Mouse (Mus musculus) lung, embryonic 14.5 days (tissue): ENCODE data around the gene U2af1l4. TPM values are rescaled to one million over a fixed set of nuclear protein-coding genes. Genes with fewer than 3 reads are reported as not detected.
A peak's percentile ranks its signal among the peaks of the same experiment; 100 is the strongest.

Source experiments
- ATAC-seq: fragments of 200-750 bp; cut with Nextera tagmentation; 2 replicates; pipeline ENCODE4 v1.8.0; 2017; ENCODE audit warnings: mild to moderate bottlenecking, moderate TSS enrichment, moderate library complexity; ENCODE audit not compliant: insufficient read depth
- DNase-seq: peaks from one replicate; pipeline ENCODE4 v3.0.0-alpha.2; 2015
- H3K27ac ChIP-seq: fragments of 300-500 bp; sonication (generic); 2 replicates; pipeline ENCODE4 v1.5.1; 2014; ENCODE audit warnings: low read depth, mild to moderate bottlenecking, moderate library complexity
- H3K27me3 ChIP-seq: fragments of 300-500 bp; sonication (generic); 2 replicates; pipeline ENCODE4 v1.6.1; 2014; ENCODE audit warnings: low read length, control low read depth; ENCODE audit not compliant: insufficient read depth
- H3K36me3 ChIP-seq: fragments of 300-500 bp; sonication (generic); 2 replicates; pipeline ENCODE4 v1.6.1; 2014; ENCODE audit warnings: control low read depth; ENCODE audit not compliant: insufficient read depth
- H3K4me1 ChIP-seq: fragments of 300-500 bp; sonication (generic); 2 replicates; pipeline ENCODE4 v1.6.1; 2014; ENCODE audit warnings: antibody characterized with exemption, control low read depth; ENCODE audit not compliant: insufficient read depth
- H3K4me2 ChIP-seq: fragments of 300-500 bp; sonication (generic); 2 replicates; pipeline ENCODE4 v1.6.1; 2014; ENCODE audit warnings: mild to moderate bottlenecking
- H3K4me3 ChIP-seq: fragments of 300-500 bp; sonication (generic); 2 replicates; pipeline ENCODE4 v1.5.1; 2014; ENCODE audit warnings: low read depth, low read length
- H3K9ac ChIP-seq: fragments of 300-500 bp; sonication (generic); 2 replicates; pipeline ENCODE4 v1.6.1; 2014
- H3K9me3 ChIP-seq: fragments of 300-500 bp; sonication (generic); 2 replicates; pipeline ENCODE4 v1.6.1; 2016; ENCODE audit warnings: low read depth, low read length, control low read depth
- CTCF ChIP-seq: IDR thresholded peaks from 2 replicates; pipeline ENCODE4 v1.5.1; 2016; ENCODE audit warnings: antibody characterized with exemption, low read depth
- WGBS: fragments of 180-500 bp; shearing (Covaris S2); extraction: QIAGEN DNeasy Blood & Tissue Kit; methylation state at CpG from one replicate; pipeline ENCODE4 v1.1.7; 2014; 5-methylcytosine and 5-hydroxymethylcytosine counted together
- polyA plus RNA-seq: library from polyadenylated mRNA; unstranded; fragments of >200 nt; fragmentation: Nextera tagmentation; extraction: Ambion mirVana; gene quantifications from 2 replicates; pipeline ENCODE4 v1.2.1, GENCODE M21; 2014

The U2af1l4 gene
- polyA plus RNA-seq, 1 experiment from 2014 or later: 120 TPM

DNA sequence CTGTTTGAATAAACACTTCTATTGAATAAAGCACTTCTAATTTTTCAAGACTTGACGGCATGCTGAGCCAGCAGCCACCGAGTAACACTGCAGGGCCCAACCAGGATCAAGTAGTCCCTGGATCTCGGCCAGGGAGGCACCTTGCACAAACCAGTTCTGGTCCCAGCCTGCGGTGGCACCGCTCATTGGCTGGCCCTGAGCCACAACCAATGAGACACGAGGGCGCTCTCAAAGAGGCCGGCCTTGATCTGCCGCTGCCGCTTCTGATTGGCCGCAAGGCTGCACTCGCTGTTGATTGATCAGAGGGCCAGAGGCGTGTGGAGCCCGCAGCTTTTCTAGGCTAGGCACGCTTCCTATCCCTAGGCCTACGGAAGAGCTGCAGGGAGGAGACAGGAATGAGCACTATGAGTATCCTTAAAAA, 36.8 kb downstream of the U2af1l4 start:
- DNase-seq (peak; percentile 97), ATAC-seq (peak; percentile 95)
- Histone ChIP-seq H3K9ac (no peak overlapping the region), H3K27ac (peak overlapping the region; percentile 88), H3K4me2 (peak overlapping the region; percentile 43), H3K9me3 (no peaks in the 10 kb centered on the region), H3K4me1 (no peaks in the 10 kb centered on the region; the same call in 1 of the 2 replicates), H3K36me3 (no peaks in the 10 kb centered on the region), H3K4me3 (no peak overlapping the region), H3K27me3 (no peaks in the 10 kb centered on the region)
- TF ChIP-seq CTCF: no peak
- under 1% methylated on average over 16 of the region's 16 CpGs for WGBS

DNA sequence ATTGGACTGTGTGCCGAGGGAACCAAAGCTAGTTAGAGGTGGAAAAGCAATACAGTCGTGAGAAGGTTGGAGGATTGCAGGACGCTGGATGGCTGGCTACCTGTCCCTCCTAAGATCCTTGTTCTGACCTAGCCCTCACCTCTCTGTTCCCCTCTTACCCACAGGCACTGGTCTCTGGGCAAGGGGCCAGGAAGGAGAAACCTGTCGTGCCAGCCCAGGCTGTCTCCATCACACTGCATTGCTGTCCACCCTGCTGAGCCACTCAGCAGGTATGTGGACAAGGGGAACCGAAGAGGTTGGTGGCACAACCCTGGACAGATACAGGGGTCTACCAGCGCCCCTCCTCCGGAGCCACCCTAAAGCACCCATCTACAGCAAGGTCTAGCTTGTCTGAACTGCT, 37.5 kb downstream of the U2af1l4 start:
- WGBS: 56% methylated on average over 7 of the region's 7 CpGs
- no peaks in the 10 kb centered on the region for H3K27me3 ChIP-seq
- no peaks in the 10 kb centered on the region for H3K9me3 ChIP-seq
- DNase-seq (peak; percentile 57), ATAC-seq (peak; percentile 37; the same call in 1 of the 2 replicates)
- no peak for TF ChIP-seq CTCF
- no peaks in the 10 kb centered on the region; the same call in 1 of the 2 replicates for H3K4me1 ChIP-seq
- H3K9ac ChIP-seq: no peak overlapping the region
- H3K27ac ChIP-seq: peak overlapping the region; percentile 88
- peak overlapping the region; percentile 35; the same call in 1 of the 2 replicates for H3K4me2 ChIP-seq
- H3K4me3 ChIP-seq: no peak overlapping the region
- H3K36me3 ChIP-seq: no peaks in the 10 kb centered on the region

DNA sequence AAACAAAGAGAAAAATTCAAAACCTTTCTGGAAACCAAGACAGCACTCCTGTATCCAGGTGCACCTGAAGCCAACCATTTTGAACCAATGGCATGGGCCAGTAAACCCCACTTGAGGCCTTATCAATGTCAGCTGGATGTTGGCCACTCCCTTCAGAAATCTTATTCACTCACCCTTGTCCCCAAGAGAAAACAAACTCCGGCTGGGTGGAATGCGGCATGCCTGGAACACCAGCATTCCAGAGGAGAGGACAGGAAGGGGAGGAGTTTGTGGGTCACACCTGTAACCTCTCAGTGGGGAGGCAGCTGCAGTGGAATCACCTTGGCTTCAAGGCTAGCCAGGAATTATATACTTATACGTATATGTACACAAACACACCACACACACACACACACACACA, 39.5 kb downstream of the U2af1l4 start:
- DNase-seq: peak; percentile 76
- WGBS: 19% methylated on average over 3 of the region's 3 CpGs
- Histone ChIP-seq H3K27ac (peak overlapping the region; percentile 88), H3K36me3 (no peaks in the 10 kb centered on the region), H3K4me2 (no peak overlapping the region), H3K27me3 (no peaks in the 10 kb centered on the region), H3K4me1 (no peaks in the 10 kb centered on the region; the same call in 1 of the 2 replicates), H3K4me3 (no peak overlapping the region), H3K9ac (no peak overlapping the region), H3K9me3 (no peaks in the 10 kb centered on the region)
- TF ChIP-seq CTCF: no peak
- ATAC-seq: peak; percentile 52

DNA sequence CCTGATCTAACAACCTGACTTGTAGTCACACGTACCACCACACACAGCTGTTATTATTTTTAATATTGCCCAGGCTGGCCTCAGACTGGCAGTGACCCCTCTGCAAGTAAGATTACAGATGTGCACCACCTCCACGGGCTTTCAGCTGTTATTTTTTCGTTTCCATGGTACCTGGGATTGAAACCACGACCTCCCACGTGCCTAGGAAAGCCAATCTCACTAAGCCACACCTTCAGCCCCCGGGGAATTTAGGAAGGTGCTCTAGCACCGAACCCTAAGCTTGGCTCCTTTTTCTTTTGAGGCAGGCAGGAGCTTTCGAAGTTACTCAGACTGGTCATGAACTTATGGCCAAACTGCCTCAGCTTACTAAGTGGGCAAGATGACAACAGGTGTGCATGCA, 41.3 kb downstream of the U2af1l4 start:
- Histone ChIP-seq H3K9ac (no peak overlapping the region), H3K4me3 (no peak overlapping the region), H3K4me1 (no peaks in the 10 kb centered on the region; the same call in 1 of the 2 replicates), H3K27me3 (no peaks in the 10 kb centered on the region), H3K9me3 (no peaks in the 10 kb centered on the region), H3K36me3 (no peaks in the 10 kb centered on the region), H3K4me2 (no peak overlapping the region), H3K27ac (no peak overlapping the region)
- 46% methylated on average over 8 of the region's 8 CpGs for WGBS
- DNase-seq (no peak), ATAC-seq (no peak)
- no peak for TF ChIP-seq CTCF

DNA sequence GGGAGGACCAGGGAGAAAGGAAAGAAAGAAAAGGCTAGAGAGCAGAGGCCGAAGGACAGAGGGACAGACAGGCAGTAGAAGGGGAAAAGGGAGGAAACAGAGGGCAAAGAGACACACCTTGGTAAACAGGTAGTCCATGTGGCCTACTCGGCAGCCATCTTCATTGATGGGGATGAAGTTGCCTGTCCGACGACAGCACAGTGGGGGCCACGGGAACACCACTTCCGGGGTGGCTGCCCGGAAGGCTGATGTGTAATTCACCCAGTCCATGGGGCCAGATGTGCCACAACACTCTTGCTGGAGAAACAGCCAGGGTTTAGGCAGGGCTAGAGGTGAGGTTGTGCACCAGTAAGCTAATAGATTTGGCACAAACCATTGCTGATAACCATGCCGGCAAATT, 41.8 kb downstream of the U2af1l4 start:
- WGBS: 82% methylated on average over 8 of the region's 8 CpGs
- Histone ChIP-seq H3K27me3 (no peaks in the 10 kb centered on the region), H3K36me3 (no peaks in the 10 kb centered on the region), H3K9ac (no peak overlapping the region), H3K4me3 (no peak overlapping the region), H3K4me2 (no peak overlapping the region), H3K4me1 (no peaks in the 10 kb centered on the region; the same call in 1 of the 2 replicates), H3K27ac (no peak overlapping the region), H3K9me3 (no peaks in the 10 kb centered on the region)
- TF ChIP-seq CTCF: no peak
- ATAC-seq (no peak), DNase-seq (no peak)

DNA sequence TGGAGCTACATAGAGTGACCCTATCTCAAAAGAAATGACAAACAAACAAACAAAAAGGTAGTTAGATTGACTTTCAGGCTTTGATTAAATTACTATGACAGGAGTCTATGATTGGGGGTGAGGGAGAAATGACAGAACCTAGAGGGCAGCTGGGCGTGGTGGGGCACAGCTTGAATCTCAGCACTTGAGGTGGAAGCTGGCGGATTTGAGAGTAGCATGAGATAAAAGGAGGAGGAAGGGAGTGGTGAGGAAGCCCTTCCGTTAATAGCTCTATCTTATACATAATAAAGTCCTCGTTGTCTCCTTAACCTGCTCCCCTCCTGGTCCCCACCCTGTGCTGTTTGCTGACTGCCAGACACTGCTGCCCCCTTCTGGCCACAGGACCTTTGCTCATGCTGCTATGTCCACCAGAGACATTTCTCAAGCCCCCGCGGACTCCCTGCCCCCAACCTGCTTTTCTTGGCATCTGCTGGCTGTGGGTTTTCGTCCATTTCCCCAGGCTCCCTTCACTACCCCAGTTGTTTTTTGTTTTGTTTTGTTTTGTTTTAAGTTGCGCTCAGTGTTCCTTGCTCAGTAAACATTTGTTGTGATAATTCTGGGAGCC, 44.7 kb downstream of the U2af1l4 start:
- no peaks in the 10 kb centered on the region for H3K9me3 ChIP-seq
- H3K4me1 ChIP-seq: no peaks in the 10 kb centered on the region
- ATAC-seq: 0 out of 2 replicates have a peak, but pooled peaks have one; percentile 44
- H3K4me3 ChIP-seq: no peak overlapping the region
- peak; percentile 72 for DNase-seq
- H3K36me3 ChIP-seq: no peaks in the 10 kb centered on the region
- no peaks in the 10 kb centered on the region for H3K27me3 ChIP-seq
- H3K9ac ChIP-seq: no peak overlapping the region
- TF ChIP-seq CTCF: peak; percentile 81
- no peak overlapping the region for H3K4me2 ChIP-seq
- 18% methylated on average over 8 of the region's 8 CpGs for WGBS
- no peak overlapping the region for H3K27ac ChIP-seq

DNA sequence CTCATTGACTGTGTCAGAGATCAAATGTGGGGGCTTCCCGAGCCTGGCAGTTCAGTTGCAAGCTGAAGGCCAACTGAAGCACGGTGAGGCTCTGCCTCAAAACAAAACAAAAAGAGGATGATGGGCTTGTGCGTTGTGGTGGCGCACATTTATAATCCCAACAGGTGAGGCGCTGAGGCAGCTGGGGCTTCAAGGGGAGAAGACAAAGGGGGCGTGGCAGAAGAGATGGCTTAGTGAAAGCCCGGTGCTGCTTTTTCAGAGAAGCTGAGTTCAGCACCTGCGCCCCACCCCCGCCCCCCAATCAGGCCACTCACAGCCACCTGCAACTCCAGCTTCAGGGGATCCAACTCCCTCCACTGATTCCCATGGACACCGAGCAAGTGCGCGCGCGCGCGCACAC, 45.4 kb downstream of the U2af1l4 start:
- H3K9me3 ChIP-seq: no peaks in the 10 kb centered on the region
- no peak overlapping the region for H3K4me2 ChIP-seq
- DNase-seq (no peak), ATAC-seq (no peak)
- no peak overlapping the region for H3K27ac ChIP-seq
- H3K4me1 ChIP-seq: no peaks in the 10 kb centered on the region
- H3K27me3 ChIP-seq: no peaks in the 10 kb centered on the region
- no peak for TF ChIP-seq CTCF
- H3K9ac ChIP-seq: no peak overlapping the region
- H3K4me3 ChIP-seq: no peak overlapping the region
- WGBS: 49% methylated on average over 16 of the region's 16 CpGs
- no peaks in the 10 kb centered on the region for H3K36me3 ChIP-seq
